Mouse (Mus musculus): ENCODE measurements around the gene Twf2. TPM values are rescaled to one million over a fixed set of nuclear protein-coding genes. Genes with fewer than 3 reads are reported as not detected.

The Twf2 gene
- polyA plus RNA-seq, 1 experiment from 2014 or later: 44.2 TPM

DNA sequence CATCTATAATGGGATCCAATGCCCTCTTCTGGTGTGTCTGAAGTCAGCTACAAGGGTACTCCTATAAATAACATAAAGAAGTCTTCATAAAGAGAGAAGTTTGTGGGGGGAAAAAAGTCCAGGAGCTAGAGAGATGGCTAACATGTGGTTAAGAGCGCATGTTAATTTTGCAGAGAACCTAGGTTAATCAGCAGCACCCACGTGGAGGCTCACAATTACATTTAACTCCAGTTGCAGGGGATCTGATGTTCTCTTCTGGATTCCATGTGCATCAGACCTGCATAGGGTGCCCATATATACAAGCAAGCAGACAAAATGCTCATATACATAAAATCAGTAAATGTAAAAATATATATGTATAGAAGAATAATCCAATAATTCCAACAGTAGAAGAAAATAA lies 29.5 kb upstream of the Twf2 start:
- Histone ChIP-seq H3K4me2 (ENCODE audit: low read depth, low read length) (peak overlapping the region; percentile 72), H3K4me1 (ENCODE audit: control insufficient read depth, insufficient read depth, low read length) (peaks cover 34% of the 10 kb centered on the region), H3K27ac (ENCODE audit: low read depth, low read length) (no peak overlapping the region), H3K9ac (replicated peaks; ENCODE audit: low read depth, low read length) (no peak overlapping the region), H3K36me3 (ENCODE audit: control insufficient read depth, insufficient read depth, low read length) (peaks cover 15% of the 10 kb centered on the region), H3K9me3 (ENCODE audit: control insufficient read depth, low read length) (no peaks in the 10 kb centered on the region), H3K27me3 (ENCODE audit: control insufficient read depth, insufficient read depth, low read length) (no peaks in the 10 kb centered on the region), H3K4me3 (ENCODE audit: low read depth, low read length) (peak overlapping the region; percentile 9; the same call in 1 of the 2 replicates)
- no peak for ATAC-seq (ENCODE audit: low read depth)
- WGBS: 71% methylated on average over 2 of the region's 2 CpGs

DNA sequence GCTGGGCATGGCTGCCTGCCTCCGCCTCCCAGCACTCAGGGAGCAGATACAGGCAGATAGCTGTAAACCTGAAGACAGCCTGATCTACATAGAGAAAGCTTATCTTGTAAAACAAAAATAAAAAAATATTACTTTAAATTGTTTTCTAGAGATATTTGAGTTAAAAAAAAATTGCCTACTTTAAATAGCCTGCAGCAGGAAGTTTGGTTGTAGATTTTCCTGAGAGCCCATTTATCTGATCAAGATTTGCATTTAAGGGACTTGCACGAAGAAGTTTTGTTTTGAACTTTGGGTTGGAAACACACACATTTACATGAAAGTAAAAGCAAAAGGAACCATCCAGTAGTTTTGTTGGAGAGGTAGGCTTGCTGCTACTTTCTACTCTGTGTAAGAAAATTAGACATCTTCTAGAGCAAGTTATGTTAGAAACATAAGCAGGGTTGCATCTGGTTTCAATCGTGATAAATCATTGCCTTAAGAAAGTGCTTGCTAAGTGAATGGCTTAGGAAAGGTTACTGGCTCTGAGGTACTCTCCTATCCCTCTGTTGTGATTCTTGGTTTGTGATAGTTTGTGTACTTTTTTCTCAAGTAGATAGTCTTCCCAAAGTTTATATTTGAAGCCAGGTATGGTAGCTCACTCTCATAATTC lies 27.2 kb upstream of the Twf2 start:
- WGBS: 85% methylated on average over 3 of the region's 3 CpGs
- Histone ChIP-seq H3K36me3 (ENCODE audit: control insufficient read depth, insufficient read depth, low read length) (peaks cover 25% of the 10 kb centered on the region), H3K4me3 (ENCODE audit: low read depth, low read length) (no peak overlapping the region), H3K4me2 (ENCODE audit: low read depth, low read length) (no peak overlapping the region), H3K27me3 (ENCODE audit: control insufficient read depth, insufficient read depth, low read length) (no peaks in the 10 kb centered on the region), H3K9ac (replicated peaks; ENCODE audit: low read depth, low read length) (no peak overlapping the region), H3K9me3 (ENCODE audit: control insufficient read depth, low read length) (no peaks in the 10 kb centered on the region), H3K27ac (ENCODE audit: low read depth, low read length) (no peak overlapping the region), H3K4me1 (ENCODE audit: control insufficient read depth, insufficient read depth, low read length) (peaks cover 29% of the 10 kb centered on the region)
- ATAC-seq (ENCODE audit: low read depth): no peak

DNA sequence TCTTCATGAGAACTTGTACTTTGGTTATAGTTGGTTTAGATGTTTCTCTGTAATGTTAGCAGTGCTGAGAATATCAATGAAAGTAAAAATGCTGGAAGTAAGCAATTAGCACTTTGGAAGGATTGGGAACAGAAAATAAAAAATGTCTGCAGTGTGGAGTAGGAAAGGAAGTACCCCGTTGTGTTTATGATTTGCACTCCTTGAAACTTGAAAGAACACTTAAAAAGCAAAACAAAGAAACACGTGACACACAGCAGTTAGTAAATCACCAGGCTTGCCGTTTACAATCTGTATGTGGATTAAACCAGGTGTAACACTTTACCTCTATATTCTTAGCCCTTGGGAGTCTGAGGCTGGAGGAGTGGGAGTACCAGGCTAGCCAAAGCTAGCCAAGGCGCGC lies 26.1 kb upstream of the Twf2 start:
- ATAC-seq (ENCODE audit: low read depth): no peak
- H3K9me3 ChIP-seq (ENCODE audit: control insufficient read depth, low read length): no peaks in the 10 kb centered on the region
- H3K36me3 ChIP-seq (ENCODE audit: control insufficient read depth, insufficient read depth, low read length): peaks cover 36% of the 10 kb centered on the region
- no peak overlapping the region for H3K4me2 ChIP-seq (ENCODE audit: low read depth, low read length)
- no peak overlapping the region for H3K9ac ChIP-seq (replicated peaks; ENCODE audit: low read depth, low read length)
- H3K4me1 ChIP-seq (ENCODE audit: control insufficient read depth, insufficient read depth, low read length): peaks cover 29% of the 10 kb centered on the region
- no peak overlapping the region for H3K27ac ChIP-seq (ENCODE audit: low read depth, low read length)
- H3K27me3 ChIP-seq (ENCODE audit: control insufficient read depth, insufficient read depth, low read length): no peaks in the 10 kb centered on the region
- no peak overlapping the region for H3K4me3 ChIP-seq (ENCODE audit: low read depth, low read length)
- WGBS: 73% methylated on average over 5 of the region's 5 CpGs

DNA sequence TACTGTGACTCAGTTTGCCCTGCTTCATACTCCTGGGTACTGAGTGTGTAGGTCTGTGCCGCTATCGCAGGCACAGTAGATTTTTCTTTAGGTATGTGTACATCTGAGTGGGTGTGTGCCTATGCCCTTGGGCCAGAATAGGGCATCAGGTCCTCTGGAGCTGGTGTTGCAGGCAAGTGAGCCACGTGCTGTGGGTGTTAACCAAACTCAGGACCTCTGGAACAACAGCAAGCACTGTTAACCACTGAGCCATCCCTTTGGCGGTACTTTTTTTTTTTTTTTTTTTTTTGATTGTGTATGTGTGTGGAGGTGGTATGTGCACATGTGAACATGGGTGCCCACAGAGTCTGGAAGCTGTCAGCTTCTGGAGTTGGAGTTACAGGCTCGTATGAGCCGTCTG lies 25.1 kb upstream of the Twf2 start:
- H3K4me1 ChIP-seq (ENCODE audit: control insufficient read depth, insufficient read depth, low read length): peaks cover 24% of the 10 kb centered on the region

DNA sequence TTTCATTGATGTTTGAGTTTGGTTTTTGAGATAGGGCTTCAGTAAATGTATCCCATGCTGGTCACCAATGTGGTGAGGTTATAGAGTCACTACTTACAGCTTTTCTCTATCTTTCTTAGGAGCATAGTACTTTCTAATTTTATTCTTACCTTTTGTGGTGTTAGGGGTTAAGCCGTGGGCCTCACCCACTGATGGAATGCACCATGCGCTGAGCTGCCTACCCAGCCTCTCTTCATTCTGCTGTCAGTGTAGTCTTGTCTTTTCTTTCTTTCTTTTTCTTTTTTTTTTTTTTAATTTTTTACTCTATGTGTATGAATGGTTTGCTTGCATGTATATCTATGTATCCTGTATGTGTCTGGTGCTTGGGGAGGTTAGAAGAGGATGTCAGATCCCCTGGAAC lies 23.5 kb upstream of the Twf2 start:
- no peaks in the 10 kb centered on the region for H3K27me3 ChIP-seq (ENCODE audit: control insufficient read depth, insufficient read depth, low read length)
- ATAC-seq (ENCODE audit: low read depth): no peak
- H3K4me3 ChIP-seq (ENCODE audit: low read depth, low read length): no peak overlapping the region
- peaks cover 59% of the 10 kb centered on the region for H3K36me3 ChIP-seq (ENCODE audit: control insufficient read depth, insufficient read depth, low read length)
- no peaks in the 10 kb centered on the region for H3K9me3 ChIP-seq (ENCODE audit: control insufficient read depth, low read length)
- H3K4me1 ChIP-seq (ENCODE audit: control insufficient read depth, insufficient read depth, low read length): 0 out of 2 replicates have a peak, but pooled peaks cover 9% of the 10 kb centered on the region
- H3K27ac ChIP-seq (ENCODE audit: low read depth, low read length): no peak overlapping the region
- WGBS: 94% methylated on average over 2 of the region's 2 CpGs
- H3K4me2 ChIP-seq (ENCODE audit: low read depth, low read length): no peak overlapping the region
- H3K9ac ChIP-seq (replicated peaks; ENCODE audit: low read depth, low read length): no peak overlapping the region

More for the DNA sequence above, 25.1 kb upstream of the Twf2 start:
- Histone ChIP-seq H3K9ac (replicated peaks; ENCODE audit: low read depth, low read length) (no peak overlapping the region), H3K27me3 (ENCODE audit: control insufficient read depth, insufficient read depth, low read length) (no peaks in the 10 kb centered on the region), H3K4me3 (ENCODE audit: low read depth, low read length) (no peak overlapping the region), H3K4me2 (ENCODE audit: low read depth, low read length) (no peak overlapping the region), H3K36me3 (ENCODE audit: control insufficient read depth, insufficient read depth, low read length) (peaks cover 43% of the 10 kb centered on the region), H3K9me3 (ENCODE audit: control insufficient read depth, low read length) (no peaks in the 10 kb centered on the region), H3K27ac (ENCODE audit: low read depth, low read length) (no peak overlapping the region)
- WGBS: 89% methylated on average over 6 of the region's 6 CpGs
- ATAC-seq (ENCODE audit: low read depth): no peak

DNA sequence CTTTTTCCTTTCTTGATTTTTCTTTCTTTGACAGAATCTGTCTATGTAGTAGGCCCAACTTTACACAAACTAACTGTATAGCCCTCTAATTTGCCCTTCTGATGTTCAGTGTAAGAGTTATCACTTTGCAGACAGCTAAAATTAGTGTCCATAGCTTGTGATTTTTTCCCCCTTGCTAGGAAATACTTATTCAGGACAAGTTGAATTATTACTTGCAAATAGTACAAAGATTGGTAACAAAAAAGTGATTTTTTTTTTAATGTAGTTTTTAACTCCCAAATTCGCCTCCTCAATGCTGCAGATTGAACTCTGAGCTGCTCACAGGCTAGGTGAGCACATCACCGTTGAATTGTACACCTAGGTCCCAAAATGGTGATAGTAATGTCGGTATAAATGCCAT lies 22.9 kb upstream of the Twf2 start:
- no peaks in the 10 kb centered on the region for H3K9me3 ChIP-seq (ENCODE audit: control insufficient read depth, low read length)
- H3K27me3 ChIP-seq (ENCODE audit: control insufficient read depth, insufficient read depth, low read length): no peaks in the 10 kb centered on the region
- 89% methylated on average over 3 of the region's 3 CpGs for WGBS
- no peak overlapping the region for H3K4me3 ChIP-seq (ENCODE audit: low read depth, low read length)
- H3K9ac ChIP-seq (replicated peaks; ENCODE audit: low read depth, low read length): no peak overlapping the region
- H3K4me1 ChIP-seq (ENCODE audit: control insufficient read depth, insufficient read depth, low read length): 0 out of 2 replicates have a peak, but pooled peaks cover 4% of the 10 kb centered on the region
- no peak overlapping the region for H3K4me2 ChIP-seq (ENCODE audit: low read depth, low read length)
- no peak overlapping the region for H3K27ac ChIP-seq (ENCODE audit: low read depth, low read length)
- no peak for ATAC-seq (ENCODE audit: low read depth)
- peaks cover 63% of the 10 kb centered on the region for H3K36me3 ChIP-seq (ENCODE audit: control insufficient read depth, insufficient read depth, low read length)

DNA sequence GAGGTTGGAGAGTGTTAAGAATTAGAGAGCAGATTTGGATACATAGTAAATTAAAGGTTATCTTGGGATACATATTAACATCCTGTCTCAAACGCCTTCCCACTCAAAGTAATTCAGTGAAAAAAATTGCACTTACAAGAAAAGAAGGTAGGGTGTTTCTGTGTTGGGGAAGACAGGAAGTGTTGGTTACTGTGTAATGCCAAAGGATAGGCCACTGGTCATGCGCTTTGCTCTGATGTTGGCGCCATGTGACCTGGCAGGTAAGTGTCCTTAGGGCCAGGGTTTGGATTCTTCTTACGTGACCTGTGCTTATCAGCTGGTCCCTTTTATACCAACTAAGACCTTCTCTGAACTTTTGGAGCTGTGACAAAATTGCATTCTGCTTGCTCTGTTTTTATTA lies 20.8 kb upstream of the Twf2 start:
- no peak for ATAC-seq (ENCODE audit: low read depth)
- no peak overlapping the region for H3K4me2 ChIP-seq (ENCODE audit: low read depth, low read length)
- H3K9me3 ChIP-seq (ENCODE audit: control insufficient read depth, low read length): no peaks in the 10 kb centered on the region
- peaks cover 80% of the 10 kb centered on the region for H3K36me3 ChIP-seq (ENCODE audit: control insufficient read depth, insufficient read depth, low read length)
- H3K27me3 ChIP-seq (ENCODE audit: control insufficient read depth, insufficient read depth, low read length): no peaks in the 10 kb centered on the region
- no peak overlapping the region for H3K9ac ChIP-seq (replicated peaks; ENCODE audit: low read depth, low read length)
- no peaks in the 10 kb centered on the region for H3K4me1 ChIP-seq (ENCODE audit: control insufficient read depth, insufficient read depth, low read length)
- 94% methylated on average over 4 of the region's 4 CpGs for WGBS
- no peak overlapping the region for H3K27ac ChIP-seq (ENCODE audit: low read depth, low read length)
- no peak overlapping the region for H3K4me3 ChIP-seq (ENCODE audit: low read depth, low read length)

DNA sequence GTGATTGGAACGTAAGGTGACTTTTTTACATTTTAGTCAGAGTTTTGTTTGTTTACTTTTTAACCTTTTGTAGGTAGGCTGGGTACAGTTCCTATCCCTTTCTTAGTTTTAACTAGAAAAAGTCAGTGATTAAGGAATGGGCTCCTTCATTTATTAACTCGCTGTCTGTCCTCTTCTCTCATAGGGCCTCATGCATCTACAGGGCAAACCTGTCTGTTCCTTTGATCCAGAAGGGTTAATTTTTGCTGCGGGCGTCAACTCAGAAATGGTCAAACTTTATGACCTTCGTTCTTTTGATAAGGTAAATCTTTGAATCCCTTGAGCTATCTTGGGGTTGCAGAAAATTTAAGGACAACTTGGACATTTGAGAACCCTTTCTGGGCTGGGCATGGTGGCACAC lies 18.9 kb upstream of the Twf2 start:
- Histone ChIP-seq H3K27ac (ENCODE audit: low read depth, low read length) (no peak overlapping the region), H3K27me3 (ENCODE audit: control insufficient read depth, insufficient read depth, low read length) (no peaks in the 10 kb centered on the region), H3K4me1 (ENCODE audit: control insufficient read depth, insufficient read depth, low read length) (no peaks in the 10 kb centered on the region), H3K9ac (replicated peaks; ENCODE audit: low read depth, low read length) (no peak overlapping the region), H3K36me3 (ENCODE audit: control insufficient read depth, insufficient read depth, low read length) (peaks cover 81% of the 10 kb centered on the region), H3K9me3 (ENCODE audit: control insufficient read depth, low read length) (no peaks in the 10 kb centered on the region), H3K4me3 (ENCODE audit: low read depth, low read length) (no peak overlapping the region), H3K4me2 (ENCODE audit: low read depth, low read length) (no peak overlapping the region)
- 96% methylated on average over 5 of the region's 5 CpGs for WGBS
- no peak for ATAC-seq (ENCODE audit: low read depth)

DNA sequence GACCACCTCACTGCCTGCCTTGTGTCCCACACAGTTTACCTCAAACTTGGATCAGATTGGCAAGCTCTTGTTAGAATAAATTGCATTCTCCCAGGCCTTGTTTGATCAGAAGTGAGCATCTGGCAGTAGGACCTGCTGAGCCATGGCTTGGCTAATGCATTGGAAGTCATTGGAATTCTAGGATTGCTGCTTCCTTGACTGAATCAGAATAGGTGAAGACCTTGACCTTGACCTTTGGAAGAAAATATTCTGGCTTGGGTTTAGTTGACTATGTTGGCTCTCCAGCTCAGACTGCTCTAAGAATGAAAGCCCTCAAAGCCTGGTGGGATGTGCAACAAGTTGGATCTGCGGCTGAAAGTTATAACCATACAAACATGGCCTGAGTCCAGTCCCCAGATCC lies 11.6 kb upstream of the Twf2 start:
- H3K27ac ChIP-seq (ENCODE audit: low read depth, low read length): no peak overlapping the region
- no peak overlapping the region for H3K4me2 ChIP-seq (ENCODE audit: low read depth, low read length)
- WGBS: 96% methylated on average over 1 of the region's 1 CpGs
- H3K4me1 ChIP-seq (ENCODE audit: control insufficient read depth, insufficient read depth, low read length): no peaks in the 10 kb centered on the region
- no peak for ATAC-seq (ENCODE audit: low read depth)
- H3K9ac ChIP-seq (replicated peaks; ENCODE audit: low read depth, low read length): no peak overlapping the region
- H3K4me3 ChIP-seq (ENCODE audit: low read depth, low read length): no peak overlapping the region
- peaks cover 53% of the 10 kb centered on the region for H3K36me3 ChIP-seq (ENCODE audit: control insufficient read depth, insufficient read depth, low read length)
- no peaks in the 10 kb centered on the region for H3K9me3 ChIP-seq (ENCODE audit: control insufficient read depth, low read length)
- H3K27me3 ChIP-seq (ENCODE audit: control insufficient read depth, insufficient read depth, low read length): no peaks in the 10 kb centered on the region

Data from neural tube, embryonic 14.5 days (tissue).